Mouse (Mus musculus) heart, postnatal 0 days (tissue): ENCODE data around the gene Ccnl2.

Source experiments
- CTCF ChIP-seq: IDR thresholded peaks from 2 replicates; pipeline ENCODE4 v1.5.1; 2016; ENCODE audit warnings: antibody characterized with exemption, control low read depth, low read depth
- EP300 ChIP-seq: IDR thresholded peaks from 2 replicates; pipeline ENCODE4 v1.6.1; 2016; ENCODE audit warnings: antibody characterized with exemption, low read depth

- peak; percentile 95 for TF ChIP-seq CTCF
- TF ChIP-seq EP300, result no peak
These were observed 19.0 kb downstream of the Ccnl2 start, which contains the start of gene Aurkaip1 for GRCm38 (mm10) chr4:155831205-155831766.
